Mouse (Mus musculus): Measurements from ENCODE around the gene St3gal5.
"Not testable (repeated sequence)": the region's sequence is repeated elsewhere in the genome, so short reads cannot be mapped to it uniquely, and the experiment has no call there.

The St3gal5 gene

GRCm38 (mm10) chr6:72134850-72135515 lies 37.6 kb downstream of the St3gal5 start:
- DNase-seq = no peak

GRCm38 (mm10) chr6:72136016-72136415 lies 38.6 kb downstream of the St3gal5 start:
- DNase-seq = no peak

GRCm38 (mm10) chr6:72136543-72136942 lies 39.2 kb downstream of the St3gal5 start:
- no peak for DNase-seq

GRCm38 (mm10) chr6:72139508-72140193 lies 42.3 kb downstream of the St3gal5 start:
- DNase-seq = no peak

GRCm38 (mm10) chr6:72140371-72140770 lies 43.0 kb downstream of the St3gal5 start:
- no peak for DNase-seq

GRCm38 (mm10) chr6:72141191-72141590 lies 43.8 kb downstream of the St3gal5 start:
- no peak for DNase-seq

- no peak for DNase-seq
These were observed 45.2 kb downstream of the St3gal5 start for GRCm38 (mm10) chr6:72142561-72142960.

- DNase-seq = no peak
These were observed 47.0 kb downstream of the St3gal5 start for GRCm38 (mm10) chr6:72144353-72144752.

GRCm38 (mm10) chr6:72146803-72147202 lies 49.4 kb downstream of the St3gal5 start:
- DNase-seq = no peak

GRCm38 (mm10) chr6:72148721-72149120 lies 51.3 kb downstream of the St3gal5 start:
- no peak for DNase-seq

- no peak for DNase-seq
These were observed 52.4 kb downstream of the St3gal5 start for GRCm38 (mm10) chr6:72149797-72150196.

- DNase-seq = no peak
These were observed 55.3 kb downstream of the St3gal5 start for GRCm38 (mm10) chr6:72152707-72153106.

GRCm38 (mm10) chr6:72153455-72153854 lies 56.1 kb downstream of the St3gal5 start:
- no peak for DNase-seq

- DNase-seq = not testable (repeated sequence)
These were observed 56.6 kb downstream of the St3gal5 start for GRCm38 (mm10) chr6:72154008-72154407.

GRCm38 (mm10) chr6:72154938-72155531 lies 57.6 kb downstream of the St3gal5 start:
- DNase-seq = no peak

- DNase-seq = no peak
These were observed 58.3 kb downstream of the St3gal5 start for GRCm38 (mm10) chr6:72155649-72156048.

- DNase-seq = no peak
These were observed 61.8 kb downstream of the St3gal5 start for GRCm38 (mm10) chr6:72158966-72159764.

- DNase-seq = no peak
These were observed 62.5 kb downstream of the St3gal5 start for GRCm38 (mm10) chr6:72159861-72160395.

- no peak for DNase-seq
These were observed 63.6 kb downstream of the St3gal5 start for GRCm38 (mm10) chr6:72160991-72161390.

- DNase-seq = no peak
These were observed 64.4 kb downstream of the St3gal5 start for GRCm38 (mm10) chr6:72161751-72162150.

- DNase-seq = no peak
These were observed 64.9 kb downstream of the St3gal5 start for GRCm38 (mm10) chr6:72162155-72162890.
